Mouse (Mus musculus) lung, postnatal 0 days (tissue): ENCODE data around the gene Apof. TPM values are rescaled to one million over a fixed set of nuclear protein-coding genes. Genes with fewer than 3 reads are reported as not detected.
A peak's percentile ranks its signal among the peaks of the same experiment; 100 is the strongest.
"Not testable (repeated sequence)": the region's sequence is repeated elsewhere in the genome, so short reads cannot be mapped to it uniquely, and the experiment has no call there.

ENCODE experiments used
- ATAC-seq: fragments of 200-750 bp; cut with Nextera tagmentation; 2 replicates; pipeline ENCODE4 v1.8.0; 2017; ENCODE audit warnings: moderate library complexity
- DNase-seq: peaks from one replicate; pipeline ENCODE4 v3.0.0-alpha.2; 2016; ENCODE audit warnings: low spot score
- H3K27ac ChIP-seq: fragments of 300-500 bp; sonication (generic); 2 replicates; pipeline ENCODE4 v1.5.1; 2014; ENCODE audit warnings: antibody characterized with exemption, mild to moderate bottlenecking, low read length, mixed read lengths
- H3K27me3 ChIP-seq: fragments of 300-500 bp; sonication (generic); replicated peaks from 2 replicates; pipeline ENCODE4 v1.6.1; 2014; ENCODE audit warnings: low read length, mixed read lengths; ENCODE audit not compliant: insufficient read depth
- H3K36me3 ChIP-seq: fragments of 300-500 bp; sonication (generic); 2 replicates; pipeline ENCODE4 v1.6.1; 2014; ENCODE audit warnings: low read length, mixed read lengths; ENCODE audit not compliant: insufficient read depth
- H3K4me1 ChIP-seq: fragments of 300-500 bp; sonication (generic); 2 replicates; pipeline ENCODE4 v1.6.1; 2014; ENCODE audit warnings: antibody characterized with exemption, low read depth, low read length, mixed read lengths; ENCODE audit not compliant: insufficient read depth
- H3K4me2 ChIP-seq: fragments of 300-500 bp; sonication (generic); replicated peaks from 2 replicates; pipeline ENCODE4 v1.6.1; 2014; ENCODE audit warnings: low read depth, mild to moderate bottlenecking, low read length, moderate library complexity, mixed read lengths
- H3K4me3 ChIP-seq: fragments of 300-500 bp; sonication (generic); 2 replicates; pipeline ENCODE4 v1.5.1; 2014; ENCODE audit warnings: low read depth, low read length
- H3K9ac ChIP-seq: fragments of 300-500 bp; sonication (generic); replicated peaks from 2 replicates; pipeline ENCODE4 v1.6.1; 2014; ENCODE audit warnings: low read depth, mild to moderate bottlenecking
- H3K9me3 ChIP-seq: fragments of 300-500 bp; sonication (generic); 2 replicates; pipeline ENCODE4 v1.6.1; 2016; ENCODE audit warnings: low read length, mixed read lengths
- CTCF ChIP-seq: IDR thresholded peaks from 2 replicates; pipeline ENCODE4 v1.5.1; 2016; ENCODE audit warnings: antibody characterized with exemption, mild to moderate bottlenecking
- EP300 ChIP-seq: IDR thresholded peaks from 2 replicates; pipeline ENCODE4 v1.6.1; 2016; ENCODE audit warnings: antibody characterized with exemption, mild to moderate bottlenecking, control low read depth
- WGBS: fragments of 180-500 bp; shearing (Covaris S2); extraction: QIAGEN DNeasy Blood & Tissue Kit; methylation state at CpG from one replicate; pipeline ENCODE4 v1.1.7; 2014; 5-methylcytosine and 5-hydroxymethylcytosine counted together
- polyA plus RNA-seq: library from polyadenylated mRNA; unstranded; fragments of >200 nt; fragmentation: Nextera tagmentation; extraction: Ambion mirVana; gene quantifications from 2 replicates; pipeline ENCODE4 v1.2.1, GENCODE M21; 2015

The Apof gene
- polyA plus RNA-seq, 1 experiment from 2014 or later = not detected

DNA sequence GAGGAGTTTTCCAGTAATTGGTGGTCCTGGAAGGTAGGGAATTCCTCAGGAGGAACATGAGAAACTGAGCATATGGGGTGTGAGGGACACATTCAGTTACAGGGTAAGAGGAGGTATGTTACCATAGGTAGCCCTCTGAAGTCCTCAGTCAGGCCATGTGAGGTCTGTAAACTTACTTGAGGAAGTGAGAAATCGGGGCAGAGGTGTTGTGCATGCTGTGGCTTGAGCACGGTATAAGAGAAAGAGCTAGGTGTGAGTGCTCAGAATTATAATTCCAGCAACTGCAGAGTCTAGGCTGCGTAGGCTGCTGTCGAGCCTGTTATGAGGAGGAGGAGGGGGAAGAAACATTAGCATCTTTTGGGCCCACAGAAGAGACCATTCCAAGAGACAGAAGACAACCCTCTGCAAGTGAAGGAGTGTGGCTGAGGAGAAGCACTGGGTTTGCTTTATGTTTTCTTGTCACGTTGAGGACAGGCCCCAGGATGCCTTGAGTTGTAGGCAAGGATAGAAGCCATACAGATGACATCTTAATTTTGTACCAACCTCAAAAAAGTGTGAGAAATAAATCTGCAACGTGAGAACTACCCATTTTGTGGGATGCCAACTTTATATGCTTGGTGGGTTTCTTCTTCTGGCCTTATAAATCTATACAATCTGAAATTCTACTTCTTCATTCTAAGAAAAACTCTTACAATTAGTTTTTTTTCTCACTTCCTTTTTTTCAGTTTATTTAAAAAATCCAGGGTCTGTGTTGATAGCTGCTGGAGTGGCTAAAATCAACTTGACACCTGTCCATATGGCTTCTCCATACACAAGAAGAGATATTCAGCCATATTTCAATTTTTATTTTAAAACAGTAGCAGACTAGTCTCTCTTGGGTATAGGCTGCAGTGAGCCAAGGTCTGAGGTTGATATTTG, 4.8 kb upstream of the Apof start:
- WGBS = 75% methylated on average over 6 of the region's 6 CpGs
- TF ChIP-seq CTCF (no peak), EP300 (no peak)
- Histone ChIP-seq H3K4me1 (no peaks in the 10 kb centered on the region), H3K4me3 (no peak overlapping the region), H3K9me3 (no peaks in the 10 kb centered on the region), H3K36me3 (no peaks in the 10 kb centered on the region), H3K9ac (no peak overlapping the region), H3K4me2 (no peak overlapping the region), H3K27me3 (no peaks in the 10 kb centered on the region), H3K27ac (no peak overlapping the region)
- ATAC-seq = no peak
- DNase-seq = no peak

DNA sequence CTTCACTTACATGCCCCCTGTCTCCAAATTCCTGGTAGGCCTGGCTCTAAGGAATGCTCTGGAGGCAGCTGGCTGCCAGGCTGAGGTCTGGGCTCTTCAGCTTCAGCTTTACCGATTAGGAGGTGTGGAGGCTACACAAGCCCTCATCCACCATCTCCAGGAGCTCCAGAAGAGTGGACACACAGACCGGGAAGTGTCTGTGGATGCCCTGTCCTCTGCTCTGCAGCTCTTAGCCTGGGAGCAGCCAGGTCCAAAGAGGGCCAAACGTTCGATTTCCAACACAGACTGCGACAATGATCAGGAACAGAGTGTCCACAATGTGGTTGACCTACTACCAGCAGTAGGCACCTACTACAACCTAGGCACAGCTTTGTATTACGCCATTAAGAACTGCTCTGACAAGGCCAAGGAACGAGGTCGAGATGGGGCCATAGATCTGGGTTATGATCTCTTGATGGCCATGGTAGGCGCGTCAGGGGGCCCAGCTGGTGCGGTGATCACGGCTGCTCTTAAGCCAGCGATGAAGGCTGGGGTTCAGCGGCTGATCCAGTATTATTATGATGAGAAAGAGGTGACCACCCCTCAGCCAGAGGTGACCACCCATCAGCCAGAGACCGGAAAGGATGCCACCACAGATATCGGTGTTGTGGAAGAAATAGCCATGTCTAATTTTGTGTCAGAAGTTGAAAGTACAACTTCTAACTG, 887 bp downstream of the Apof start:
- no peaks in the 10 kb centered on the region for H3K9me3 ChIP-seq
- DNase-seq = no peak
- peak overlapping the region; percentile 51; the same call in 1 of the 2 replicates for H3K4me2 ChIP-seq
- no peak for ATAC-seq
- 91% methylated on average over 16 of the region's 16 CpGs for WGBS
- peak overlapping the region; percentile 68; the same call in 1 of the 2 replicates for H3K27ac ChIP-seq
- no peaks in the 10 kb centered on the region for H3K36me3 ChIP-seq
- no peaks in the 10 kb centered on the region; the same call in 1 of the 2 replicates for H3K4me1 ChIP-seq
- H3K27me3 ChIP-seq = no peaks in the 10 kb centered on the region
- H3K9ac ChIP-seq = no peak overlapping the region; the same call in 1 of the 2 replicates
- TF ChIP-seq CTCF = no peak
- no peak for TF ChIP-seq EP300
- H3K4me3 ChIP-seq = no peak overlapping the region

DNA sequence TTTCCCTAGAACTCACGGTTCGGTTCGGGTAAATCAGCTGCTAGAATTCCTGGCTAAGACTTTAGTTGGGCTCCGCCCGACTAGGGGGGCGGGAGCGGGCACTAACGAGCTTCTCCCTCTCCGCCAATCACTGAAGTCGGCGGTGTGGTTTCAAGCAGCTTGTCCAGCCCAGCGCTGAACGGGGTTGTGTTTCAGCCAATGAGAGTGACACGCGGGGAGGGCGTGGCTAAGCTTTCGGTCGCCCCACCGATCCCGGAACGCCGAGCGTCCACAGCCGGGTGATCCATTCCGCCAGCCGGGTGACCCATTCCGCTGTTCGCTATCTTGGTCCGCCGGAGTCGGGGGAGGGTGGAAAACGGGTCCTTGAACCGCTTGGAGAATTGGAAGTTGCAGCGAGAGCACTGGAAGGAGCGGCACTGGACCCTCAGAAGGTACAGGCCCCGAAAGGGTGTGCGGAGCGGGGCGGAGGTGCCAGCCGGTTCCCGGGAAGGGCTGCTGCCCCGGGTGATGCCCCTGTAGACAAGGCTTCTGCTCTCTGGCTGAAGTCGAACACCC, 1.9 kb downstream of the Apof start, which contains the start of gene Stat2:
Stat2 (plus strand) TSS at position 273 of the 555 bp plus-strand sequence.
- Histone ChIP-seq H3K9me3 (no peaks in the 10 kb centered on the region), H3K36me3 (no peaks in the 10 kb centered on the region)

DNA sequence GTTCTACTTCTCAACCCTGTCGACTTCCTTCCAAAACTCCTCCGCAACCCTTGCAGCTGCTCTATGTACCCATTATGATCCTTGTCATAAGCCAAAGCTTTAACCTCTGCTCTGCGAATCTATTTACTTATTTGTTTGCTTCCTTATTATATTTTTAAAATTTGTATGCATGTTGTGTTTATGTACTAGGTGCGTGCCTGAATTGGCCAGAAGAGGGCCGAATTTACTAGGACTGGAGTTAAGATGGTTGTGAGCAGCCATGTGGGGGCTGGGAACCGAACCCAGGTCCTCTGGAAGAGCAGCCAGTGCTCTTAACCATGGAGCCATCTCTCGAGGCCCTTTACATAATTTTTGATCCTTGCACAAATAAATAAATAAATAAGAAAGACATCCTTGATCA, 2.4 kb downstream of the Apof start:
- WGBS = 35% methylated on average over 7 of the region's 7 CpGs
- TF ChIP-seq CTCF (peak; percentile 36), EP300 (no peak)
- no peak for ATAC-seq

More for the DNA sequence above, 1.9 kb downstream of the Apof start, which contains the start of gene Stat2:
- peak within 1 kb of the TSS; percentile 58 for H3K4me2 ChIP-seq
- ATAC-seq = peak; percentile 100
- no peaks in the 10 kb centered on the region for H3K27me3 ChIP-seq
- peak within 1 kb of the TSS; percentile 66 for H3K9ac ChIP-seq
- H3K27ac ChIP-seq = peak within 1 kb of the TSS; percentile 86
- under 1% methylated on average over 43 of the region's 43 CpGs for WGBS
- TF ChIP-seq CTCF (no peak), EP300 (0 out of 2 replicates have a peak, but pooled peaks have one; percentile 30)
- DNase-seq = peak; percentile 99
- no peaks in the 10 kb centered on the region; the same call in 1 of the 2 replicates for H3K4me1 ChIP-seq
- peak within 1 kb of the TSS; percentile 65 for H3K4me3 ChIP-seq

GRCm38 (mm10) chr10:128271883-128272282, 3.4 kb downstream of the Apof start:
- WGBS = 58% methylated on average over 2 of the region's 2 CpGs
- DNase-seq (peak; percentile 72), ATAC-seq (no peak)
- Histone ChIP-seq H3K4me3 (no peak overlapping the region), H3K9ac (no peak overlapping the region), H3K27me3 (no peaks in the 10 kb centered on the region), H3K27ac (0 out of 2 replicates have a peak overlapping the region, but pooled peaks have one; percentile 10), H3K9me3 (no peaks in the 10 kb centered on the region), H3K4me2 (peak overlapping the region; percentile 58), H3K36me3 (peaks cover 5% of the 10 kb centered on the region; the same call in 1 of the 2 replicates), H3K4me1 (no peaks in the 10 kb centered on the region; the same call in 1 of the 2 replicates)
- TF ChIP-seq CTCF = peak; percentile 64
- no peak for TF ChIP-seq EP300

More for the DNA sequence above, 2.4 kb downstream of the Apof start:
- Histone ChIP-seq H3K9ac (peak overlapping the region; percentile 66), H3K36me3 (no peaks in the 10 kb centered on the region), H3K27me3 (no peaks in the 10 kb centered on the region), H3K4me2 (peak overlapping the region; percentile 58), H3K4me1 (no peaks in the 10 kb centered on the region; the same call in 1 of the 2 replicates), H3K9me3 (no peaks in the 10 kb centered on the region), H3K4me3 (peak overlapping the region; percentile 65), H3K27ac (peak overlapping the region; percentile 86)
- DNase-seq = no peak

GRCm38 (mm10) chr10:128272819-128273439, 4.5 kb downstream of the Apof start:
- H3K4me1 ChIP-seq, H3K9ac ChIP-seq, H3K4me3 ChIP-seq, H3K36me3 ChIP-seq, DNase-seq, ATAC-seq, H3K4me2 ChIP-seq, H3K27ac ChIP-seq, H3K27me3 ChIP-seq, H3K9me3 ChIP-seq: not testable (repeated sequence)
- WGBS = 93% methylated on average over 4 of the region's 7 CpGs

GRCm38 (mm10) chr10:128275374-128275773, 6.9 kb downstream of the Apof start:
- H3K4me3 ChIP-seq, ATAC-seq, H3K36me3 ChIP-seq, H3K27ac ChIP-seq, H3K27me3 ChIP-seq, H3K9me3 ChIP-seq, H3K4me1 ChIP-seq, H3K4me2 ChIP-seq, H3K9ac ChIP-seq: not testable (repeated sequence)
- 68% methylated on average over 1 of the region's 1 CpGs for WGBS
- peak; percentile 55 for DNase-seq
